ENCODE assay signal across 28 mouse cellular contexts in the genomic region with DNA sequence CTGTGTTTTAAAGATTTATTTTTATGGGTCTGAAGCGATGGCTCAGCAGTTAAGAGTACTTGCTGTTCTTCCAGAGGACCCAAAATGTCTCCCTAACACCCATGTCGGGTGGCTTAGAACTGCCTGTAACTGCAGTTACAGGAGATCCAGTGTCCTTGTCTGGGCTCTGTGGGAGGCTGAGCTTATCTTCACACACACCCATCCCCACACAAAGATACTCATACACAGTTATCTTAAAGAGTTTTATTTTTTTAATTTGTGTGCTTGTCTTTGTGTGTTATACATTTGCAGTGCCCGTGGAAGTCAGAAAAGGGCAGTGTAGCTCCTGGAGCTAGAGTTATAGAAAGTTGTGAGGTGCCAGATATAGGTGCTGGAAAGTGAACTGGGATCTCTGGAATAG. TPM values are rescaled to one million over a fixed set of nuclear protein-coding genes. Genes with fewer than 3 reads are reported as not detected.
DNase-seq lines count a peak whose midpoint lies in the region; ATAC-seq and TF ChIP-seq lines count a peak whose summit lies in the region.
"Had no signal": no experiment of that assay in that cellular context is flagged by ENCODE, and none has a peak within 500 bp of the region (broad histone marks: within the 10 kb centered on the region; RNA-seq: fewer than 3 reads in every experiment).

No protein-coding gene starts in this region.

- 0 out of 2 replicates have a peak, but pooled peaks cover 2% of the 10 kb centered on the region for H3K4me1 ChIP-seq in liver, embryonic 13.5 days (replicated peaks)
- peaks cover 6% of the 10 kb centered on the region; the same call in 1 of the 2 replicates for H3K4me1 ChIP-seq in liver, embryonic 12.5 days
- peaks cover 0 to 13% of the 10 kb centered on the region in 2 experiments; a peak in 2 of 4 replicates for H3K4me1 ChIP-seq in MEL (ENCODE audit: control insufficient read depth in 1 of 2, insufficient read depth in 2 of 2, low read length in 2 of 2)
- no peaks in the 10 kb centered on the region for H3K4me1 ChIP-seq in kidney, embryonic 16.5 days (ENCODE audit: insufficient read depth, low read length)
- H3K4me1 ChIP-seq: embryonic facial prominence, embryonic 13.5 days; embryonic facial prominence, embryonic 15.5 days; forebrain, embryonic 10.5 days; forebrain, embryonic 12.5 days had no signal

- TF ChIP-seq POLR2A in MEL (IDR thresholded peaks at IDR 0.05; ENCODE audit: control insufficient read depth in 1 of 2, insufficient read depth in 1 of 2, low read depth in 1 of 2, low read length in 2 of 2, poor library complexity in 1 of 2) = no peak

- no peak overlapping the region for H3K4me3 ChIP-seq in liver, embryonic 13.5 days (replicated peaks)
- H3K4me3 ChIP-seq in liver, embryonic 12.5 days = no peak overlapping the region
- H3K4me3 ChIP-seq in MEL (ENCODE audit: control insufficient read depth in 1 of 2, insufficient read depth in 1 of 2, low read depth in 2 of 2, low read length in 2 of 2) = no peak overlapping the region
- H3K4me3 ChIP-seq in kidney, embryonic 16.5 days (ENCODE audit: low read length) = no peak overlapping the region
- H3K4me3 ChIP-seq: embryonic facial prominence, embryonic 13.5 days; embryonic facial prominence, embryonic 15.5 days; erythroblast, embryonic 14.5 days; forebrain, embryonic 10.5 days; forebrain, embryonic 12.5 days had no signal

- WGBS in liver, embryonic 13.5 days (ENCODE audit: insufficient replicate concordance) = 38% methylated on average over 3 of the region's 3 CpGs
- 51% methylated on average over 3 of the region's 3 CpGs for WGBS in liver, embryonic 12.5 days (ENCODE audit: insufficient replicate concordance)
- WGBS in kidney, embryonic 16.5 days = 87% methylated on average over 3 of the region's 3 CpGs

- peak in 1 of 2 experiments; percentile 57; a peak in 1 of 4 replicates for TF ChIP-seq EP300 in MEL (IDR thresholded peaks at IDR 0.05; ENCODE audit: low read depth in 1 of 2, low read length in 2 of 2)

- no peaks in the 10 kb centered on the region for H3K9me3 ChIP-seq in liver, embryonic 13.5 days (replicated peaks)
- H3K9me3 ChIP-seq in liver, embryonic 12.5 days (replicated peaks) = no peaks in the 10 kb centered on the region
- H3K9me3 ChIP-seq in MEL (replicated peaks; ENCODE audit: insufficient read depth, low read length) = no peaks in the 10 kb centered on the region
- H3K9me3 ChIP-seq in kidney, embryonic 16.5 days (ENCODE audit: low read length) = no peaks in the 10 kb centered on the region
- H3K9me3 ChIP-seq: embryonic facial prominence, embryonic 13.5 days; embryonic facial prominence, embryonic 15.5 days; forebrain, embryonic 10.5 days; forebrain, embryonic 12.5 days; G1E had no signal

- no peak for TF ChIP-seq CTCF in MEL (IDR thresholded peaks at IDR 0.05 in 2 of 3, conservative IDR thresholded peaks at IDR 0.05 in 1 of 3; ENCODE audit: control insufficient read depth in 1 of 3, insufficient read depth in 1 of 3, low read depth in 2 of 3, low read length in 3 of 3, poor library complexity in 1 of 3, severe bottlenecking in 1 of 3)

- H3K79me2 ChIP-seq in MEL (ENCODE audit: control insufficient read depth, insufficient read depth, low read length, poor library complexity) = no peaks in the 10 kb centered on the region

- no peaks in the 10 kb centered on the region for H3K27me3 ChIP-seq in liver, embryonic 13.5 days
- no peaks in the 10 kb centered on the region for H3K27me3 ChIP-seq in liver, embryonic 12.5 days (replicated peaks)
- H3K27me3 ChIP-seq in MEL (ENCODE audit: control insufficient read depth in 1 of 2, insufficient read depth in 2 of 2, low read length in 2 of 2) = no peaks in the 10 kb centered on the region; a peak in 2 of 4 replicates
- H3K27me3 ChIP-seq in kidney, embryonic 16.5 days (ENCODE audit: insufficient read depth, low read length) = no peaks in the 10 kb centered on the region
- H3K27me3 ChIP-seq: CH12.LX; embryonic facial prominence, embryonic 13.5 days; embryonic facial prominence, embryonic 15.5 days; forebrain, embryonic 12.5 days had no signal

- H3K27ac ChIP-seq in liver, embryonic 13.5 days = no peak overlapping the region
- no peak overlapping the region for H3K27ac ChIP-seq in liver, embryonic 12.5 days
- H3K27ac ChIP-seq in MEL (ENCODE audit: control insufficient read depth, low read depth, low read length) = no peak overlapping the region
- no peak overlapping the region for H3K27ac ChIP-seq in kidney, embryonic 16.5 days (ENCODE audit: low read length)
- H3K27ac ChIP-seq: embryonic facial prominence, embryonic 13.5 days; embryonic facial prominence, embryonic 15.5 days; forebrain, embryonic 10.5 days; forebrain, embryonic 12.5 days had no signal

- TF ChIP-seq RAD21 in MEL (IDR thresholded peaks at IDR 0.05; ENCODE audit: low read depth, low read length) = no peak

- ATAC-seq in liver, embryonic 13.5 days (ENCODE audit: low read depth) = 0 out of 2 replicates have a peak, but pooled peaks have one; percentile 55
- ATAC-seq in liver, embryonic 12.5 days = no peak; the same call in 1 of the 2 replicates
- peak; percentile 84 for ATAC-seq in megakaryocyte progenitor cell, adult 5-6 weeks (replicated peaks; ENCODE audit: poor library complexity)
- no peak for ATAC-seq in kidney, embryonic 16.5 days (ENCODE audit: low FRiP score, low TSS enrichment)
- ATAC-seq: CD4-positive, CD25-positive, alpha-beta regulatory T cell, adult 4 months; forebrain, embryonic 14.5 days; forebrain, embryonic 16.5 days had no signal

- no peak for DNase-seq in liver, embryonic 13.5 days
- peak; percentile 62 for DNase-seq in MEL (ENCODE audit: low read depth, low spot score)
- no peak for DNase-seq in cerebellum, postnatal 14 days
- DNase-seq: adrenal gland, adult 2 months; adrenal gland, postnatal 10 days; adrenal gland, postnatal 25 days; B cell, adult 2 months; cerebellum, adult 11 months; cerebellum, adult 18-20 months; cerebellum, adult 8-10 months; cerebellum, adult 9-11 months; cerebellum, postnatal 25 days; embryo, embryonic 11 days had no signal

- no peaks in the 10 kb centered on the region for H3K36me3 ChIP-seq in liver, embryonic 13.5 days
- no peaks in the 10 kb centered on the region for H3K36me3 ChIP-seq in liver, embryonic 12.5 days
- H3K36me3 ChIP-seq in MEL (ENCODE audit: control insufficient read depth in 1 of 2, insufficient read depth in 2 of 2, low read length in 2 of 2) = peaks cover 0 to 10% of the 10 kb centered on the region in 2 experiments; a peak in 2 of 4 replicates
- H3K36me3 ChIP-seq in kidney, embryonic 16.5 days (ENCODE audit: insufficient read depth, low read length) = no peaks in the 10 kb centered on the region
- H3K36me3 ChIP-seq: embryonic facial prominence, embryonic 13.5 days; embryonic facial prominence, embryonic 15.5 days; forebrain, embryonic 10.5 days; forebrain, embryonic 12.5 days; G1E had no signal

- no peak overlapping the region for H3K9ac ChIP-seq in liver, embryonic 13.5 days
- H3K9ac ChIP-seq in liver, embryonic 12.5 days = no peak overlapping the region
- H3K9ac ChIP-seq in MEL (ENCODE audit: control insufficient read depth, low read depth, low read length, poor library complexity, severe bottlenecking) = no peak overlapping the region
- H3K9ac ChIP-seq in kidney, embryonic 16.5 days (replicated peaks; ENCODE audit: low read length) = no peak overlapping the region
- H3K9ac ChIP-seq: embryonic facial prominence, embryonic 13.5 days; embryonic facial prominence, embryonic 15.5 days; forebrain, embryonic 12.5 days had no signal

- no peak overlapping the region for H3K4me2 ChIP-seq in liver, embryonic 13.5 days
- H3K4me2 ChIP-seq in liver, embryonic 12.5 days = no peak overlapping the region
- H3K4me2 ChIP-seq in kidney, embryonic 16.5 days (replicated peaks; ENCODE audit: low read depth, low read length) = no peak overlapping the region
- H3K4me2 ChIP-seq: embryonic facial prominence, embryonic 13.5 days; embryonic facial prominence, embryonic 15.5 days; forebrain, embryonic 12.5 days had no signal

TF ChIP-seq in MEL, 35 proteins besides CTCF, POLR2A, EP300 and RAD21:
- TF ChIP-seq GATA1 (IDR thresholded peaks at IDR 0.05; ENCODE audit: low read depth, low read length) = peak; percentile 58
- TF ChIP-seq ZNF384 (IDR thresholded peaks at IDR 0.05; ENCODE audit: low read depth, low read length) = peak; percentile 52; the same call in 1 of the 2 replicates
- peak; percentile 39 for TF ChIP-seq TCF12 (IDR thresholded peaks at IDR 0.05; ENCODE audit: low read depth, low read length)
- TF ChIP-seq MAZ (IDR thresholded peaks at IDR 0.05; ENCODE audit: low read depth, low read length) = no peak

RNA-seq across cellular contexts. Expression of gene Asb14, which starts 3.6 kb away (rescaled TPM):
- polyA plus RNA-seq in liver, embryonic 13.5 days (2015; fragmentation: Nextera tagmentation; extraction: Ambion mirVana) = not detected in 2 replicates
- not detected in 2 replicates for polyA plus RNA-seq in liver, embryonic 12.5 days (2016; fragmentation: Nextera tagmentation; extraction: Ambion mirVana)
- not detected in 2 replicates for total RNA-seq in MEL (2012; rRNA removed)
- under 1 TPM in 1 of 2 experiments, not detected in 1; 0.06 TPM for polyA plus RNA-seq in MEL (2012; ENCODE audit: insufficient read depth in 1 of 2, insufficient read length in 2 of 2, low read depth in 1 of 2, low replicate concordance in 2 of 2, missing spikeins in 1 of 2)
- not detected in 2 replicates for total RNA-seq in megakaryocyte progenitor cell, adult 5-6 weeks (2015)
- not detected in 2 replicates for total RNA-seq in megakaryocyte progenitor cell, adult 5-6 weeks (2017)
- polyA plus RNA-seq in kidney, embryonic 16.5 days (2015; fragmentation: Nextera tagmentation; extraction: Ambion mirVana) = 0.14 TPM in 1 of 2 replicates, not detected in the other
- total RNA-seq: adrenal gland, adult 2 months; adrenal gland, postnatal 25 days; CH12.LX had no signal
- polyA plus RNA-seq: adrenal gland, adult 2 months; brain, embryonic 14.5 days; embryonic facial prominence, embryonic 11.5 days; embryonic facial prominence, embryonic 13.5 days; erythroblast, embryonic 14.5 days; forebrain, embryonic 10.5 days; G1E had no signal

Comparison
In these comparisons a context has a peak if more than half of its experiments do, and no peak if none do; other contexts are left out.
1. ATAC-seq: peak in liver, embryonic 13.5 days (single experiment) and megakaryocyte progenitor cell, adult 5-6 weeks (single experiment); none in liver, embryonic 12.5 days (single experiment) and kidney, embryonic 16.5 days (single experiment).